Mouse (Mus musculus) embryo, embryonic 10.5 days (tissue): ENCODE results near the gene Acox1.
A peak's percentile ranks its signal among the peaks of the same experiment; 100 is the strongest.

ENCODE experiments used
- DNase-seq: peaks from one replicate; pipeline ENCODE4 v3.0.0-alpha.2; 2015; ENCODE audit warnings: low spot score

Acox1 gene

DNA sequence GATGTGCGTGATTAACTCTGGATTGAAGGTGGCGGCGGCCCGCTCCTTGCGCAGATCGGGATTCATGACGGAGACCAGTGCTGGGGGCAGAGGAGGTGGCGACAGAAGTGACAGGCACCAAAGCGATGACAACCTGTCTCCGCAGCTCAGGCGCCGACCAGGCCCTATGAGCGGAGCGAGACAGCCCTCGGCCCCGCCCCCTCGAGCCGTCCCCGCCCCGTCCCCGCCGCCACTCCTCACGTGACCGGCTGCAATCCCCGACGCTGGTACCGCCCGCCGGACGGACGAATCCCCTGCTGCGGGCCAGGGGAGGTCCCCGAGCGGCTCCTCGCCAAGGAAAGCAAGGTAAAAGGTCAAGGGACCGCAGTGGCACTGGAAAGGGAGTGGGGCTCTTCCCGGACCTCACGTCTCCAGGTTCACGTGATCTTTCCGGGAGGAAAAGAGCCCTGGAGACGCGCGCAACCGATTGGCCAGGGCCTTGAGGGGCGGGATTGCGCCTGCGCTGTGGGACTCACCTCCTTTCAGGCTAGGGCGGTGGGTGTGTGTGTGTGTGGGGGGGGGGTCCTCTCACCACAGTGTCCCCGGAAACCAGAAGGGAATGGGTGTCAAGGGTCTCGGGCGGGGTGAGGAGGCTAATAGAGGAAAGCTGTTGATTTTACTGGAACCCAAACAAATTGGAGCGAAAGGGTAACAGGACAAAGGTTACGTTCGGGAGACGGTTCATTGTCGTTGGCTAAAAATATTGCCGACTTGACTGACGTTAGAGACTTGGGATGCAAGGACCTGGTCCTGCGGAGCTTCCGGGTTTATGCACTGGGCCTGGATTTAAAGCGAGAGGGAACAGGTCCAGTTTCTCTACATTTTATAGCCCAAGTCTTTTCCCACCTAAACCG lies at the start of gene Acox1, which contains the start of gene Ten1:
Gene Acox1, minus strand, starts transcription at position 407 of the 893 bp plus-strand sequence.
Gene Ten1, plus strand, starts transcription at position 217 of the 893 bp plus-strand sequence.
- DNase-seq, result peak; percentile 98

DNA sequence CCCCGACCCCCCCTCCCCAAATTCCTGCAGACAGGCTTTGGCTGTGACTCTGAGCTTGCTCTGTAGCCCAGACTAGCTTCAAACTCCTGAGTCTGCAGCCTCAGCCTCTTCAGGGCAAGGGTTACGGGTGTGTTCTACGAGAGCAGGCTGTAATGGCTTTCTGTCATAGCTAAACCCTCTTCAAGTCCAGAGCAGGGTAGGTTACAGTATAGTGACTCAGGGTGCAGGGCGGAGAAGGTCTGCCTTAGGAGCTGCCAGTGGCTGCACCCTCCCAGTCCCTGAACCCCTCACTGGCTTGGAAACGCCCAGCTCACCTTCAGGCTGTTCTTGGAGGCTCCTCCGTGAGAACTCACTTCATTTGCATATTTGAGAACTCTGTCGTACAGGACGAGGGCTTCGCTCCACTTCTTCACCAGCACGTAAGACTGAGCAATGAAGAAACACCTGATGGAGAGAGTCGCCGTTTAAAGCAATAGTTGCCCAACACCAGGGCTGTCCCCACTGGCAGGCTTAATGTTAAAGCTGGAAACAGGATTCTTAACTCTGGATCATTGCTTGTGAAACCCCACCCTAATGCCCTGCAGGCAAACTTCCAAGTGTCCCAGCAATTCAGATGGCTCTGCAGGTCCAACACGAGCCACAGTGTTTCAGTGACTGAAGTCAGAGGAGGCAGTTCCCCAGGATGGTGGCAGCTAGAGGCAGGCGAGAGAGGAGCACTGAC lies 48.8 kb upstream of the Acox1 start:
- no peak for DNase-seq

DNA sequence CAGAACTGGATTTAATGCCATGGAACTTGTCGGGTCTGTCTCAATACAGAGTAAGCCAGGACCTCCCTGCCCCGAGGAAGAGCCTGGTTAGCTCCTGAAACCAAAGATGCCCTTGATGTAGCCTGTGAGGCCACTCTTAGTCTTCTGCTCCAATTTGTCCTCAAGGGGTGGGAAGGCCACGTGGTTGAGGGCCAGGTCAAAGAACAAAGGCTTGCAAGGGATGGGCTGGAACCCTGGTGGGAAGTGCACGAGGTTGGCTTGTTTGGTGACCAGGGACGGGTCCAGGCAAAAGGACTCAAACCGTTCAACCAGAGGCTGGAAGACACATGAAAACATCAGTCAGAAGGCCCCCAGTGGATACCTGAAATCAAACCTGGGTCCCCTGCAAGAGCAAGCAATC lies 46.8 kb upstream of the Acox1 start:
- no peak for DNase-seq

DNA sequence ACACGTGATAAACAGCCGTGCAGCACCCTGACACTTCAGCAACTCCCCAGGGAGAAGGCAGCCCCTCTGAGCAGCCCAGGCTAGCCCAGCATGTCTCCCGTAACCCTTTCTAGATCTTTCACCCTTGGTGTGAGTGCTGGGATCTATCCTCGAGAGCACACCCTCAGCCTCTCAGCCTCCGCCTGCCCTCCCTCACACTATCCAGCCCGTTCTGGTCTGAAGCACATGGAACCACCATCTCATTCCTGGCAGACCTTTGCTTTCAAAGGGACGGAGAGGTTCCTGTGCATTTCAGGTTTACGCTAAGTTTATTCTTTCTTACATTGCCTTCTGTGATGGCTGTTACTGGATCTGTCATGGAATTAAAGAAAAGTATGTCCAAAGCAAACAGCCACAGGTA lies 45.7 kb upstream of the Acox1 start:
- DNase-seq, result no peak

DNA sequence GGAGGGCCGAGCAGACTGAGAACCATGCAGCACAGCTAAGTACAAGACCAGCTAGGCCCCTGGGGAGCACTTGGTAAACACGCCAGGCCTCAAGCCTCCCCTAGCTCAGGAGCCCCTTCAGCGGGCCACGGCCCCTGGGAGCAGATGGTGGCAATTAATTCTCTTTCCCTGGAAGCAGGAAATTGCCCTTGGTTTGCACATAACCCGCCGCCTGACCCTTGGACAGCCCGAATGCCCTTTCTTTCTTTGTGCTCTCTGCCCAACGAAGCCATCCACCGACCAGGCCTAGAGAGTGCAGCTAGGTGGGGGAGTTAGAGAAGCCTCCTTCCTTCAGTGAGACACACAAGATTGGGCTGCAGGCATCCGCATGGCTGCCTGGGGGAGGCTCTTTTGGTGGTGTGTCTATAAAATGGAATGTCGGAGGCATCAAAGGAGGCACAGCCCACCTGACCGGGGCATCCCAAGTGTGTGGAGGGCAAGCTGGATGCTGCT lies 42.9 kb upstream of the Acox1 start:
- peak; percentile 77 for DNase-seq

DNA sequence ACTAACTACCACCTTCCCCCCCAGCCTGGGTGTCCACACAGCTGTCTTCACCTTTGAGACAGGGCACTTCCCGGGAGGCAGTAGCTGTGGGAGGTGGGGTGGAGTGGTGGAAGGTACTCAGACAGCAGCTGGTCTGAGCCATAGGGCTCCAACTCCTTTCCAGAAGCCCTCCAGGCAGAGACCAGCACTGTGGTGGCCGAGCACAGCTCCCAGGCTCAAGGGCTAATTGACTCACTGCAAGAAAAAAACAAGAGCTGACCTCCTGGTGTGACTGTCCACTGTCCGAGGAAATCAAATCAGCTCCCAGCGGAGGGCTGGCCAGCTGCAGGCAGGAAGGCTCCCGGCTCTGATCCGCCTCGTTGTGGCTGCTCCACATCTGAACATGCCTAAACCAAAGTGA lies 41.0 kb upstream of the Acox1 start:
- peak; percentile 59 for DNase-seq

DNA sequence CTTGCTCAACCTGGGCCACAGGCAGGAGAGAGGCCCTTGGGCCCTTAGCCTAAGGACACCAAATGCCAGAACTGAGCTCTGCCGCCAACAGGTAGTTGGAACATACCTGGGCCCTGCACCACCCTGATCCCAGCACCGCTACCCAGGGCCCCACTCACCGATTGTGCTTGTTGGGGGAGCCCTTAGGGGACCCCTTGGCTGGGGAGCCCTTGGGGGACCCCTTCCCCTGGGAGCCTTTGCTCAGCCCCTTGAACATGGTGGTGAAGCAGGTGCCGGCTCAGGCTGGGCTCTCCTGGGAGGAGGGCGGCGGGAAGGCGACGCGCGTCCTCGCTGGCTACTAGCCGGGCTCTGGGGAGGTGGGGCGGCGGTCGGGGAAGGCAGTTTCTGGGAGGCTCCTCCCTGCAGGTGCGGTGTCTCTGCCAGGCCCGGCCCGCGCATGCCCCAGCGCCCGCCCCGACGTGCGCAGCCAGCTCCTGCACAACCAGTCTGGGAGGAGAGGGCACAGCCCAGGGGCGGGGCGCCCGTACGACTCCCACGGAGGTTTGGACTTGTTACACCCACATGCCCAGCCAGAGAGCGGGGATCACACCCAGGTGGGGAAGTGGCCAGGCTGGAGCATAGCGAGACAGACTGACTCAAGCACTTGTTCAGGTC lies 39.0 kb upstream of the Acox1 start, which contains the start of gene Evpl:
Gene Evpl, minus strand, starts transcription at position 336 of the 654 bp plus-strand sequence.
- no peak for DNase-seq

DNA sequence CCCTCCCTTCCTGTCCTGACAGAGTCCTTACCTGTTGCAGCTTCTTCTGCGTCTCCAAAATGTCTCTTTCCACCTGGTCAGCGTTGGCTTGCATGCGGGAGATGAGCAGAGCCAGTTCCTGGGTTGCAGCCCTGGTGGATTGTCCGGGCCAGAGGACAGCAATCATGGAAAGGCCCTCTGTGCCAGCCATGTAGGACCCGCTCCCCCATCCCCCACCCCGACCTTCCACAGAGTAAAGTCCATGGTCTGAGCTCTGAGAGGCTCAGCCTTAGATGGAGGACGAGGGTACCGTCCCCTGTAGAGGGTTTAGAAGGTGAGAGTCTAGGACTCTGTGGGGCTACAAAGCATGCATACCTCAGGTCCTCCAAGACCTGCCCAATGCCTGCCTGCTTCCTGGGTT lies 36.1 kb upstream of the Acox1 start:
- DNase-seq, result no peak

DNA sequence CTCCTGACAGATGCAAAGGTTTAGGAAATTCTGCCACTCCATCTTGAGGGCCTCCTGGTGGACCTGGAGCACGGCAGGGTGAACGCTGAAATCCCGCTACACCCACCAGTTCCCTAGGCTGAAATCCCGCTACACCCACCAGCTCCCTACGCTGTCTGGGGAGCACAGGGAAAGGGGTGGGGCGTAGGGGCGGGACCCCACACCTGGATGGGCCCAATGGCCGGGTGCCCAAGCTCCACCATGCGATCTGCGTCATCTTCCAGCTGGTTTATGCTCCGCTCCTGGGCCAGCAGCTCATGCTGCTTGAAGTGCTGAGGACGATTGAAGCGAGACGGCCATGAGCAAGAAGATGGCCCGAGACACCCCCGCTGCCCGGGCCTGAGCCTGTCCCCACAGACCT lies 33.6 kb upstream of the Acox1 start:
- no peak for DNase-seq

DNA sequence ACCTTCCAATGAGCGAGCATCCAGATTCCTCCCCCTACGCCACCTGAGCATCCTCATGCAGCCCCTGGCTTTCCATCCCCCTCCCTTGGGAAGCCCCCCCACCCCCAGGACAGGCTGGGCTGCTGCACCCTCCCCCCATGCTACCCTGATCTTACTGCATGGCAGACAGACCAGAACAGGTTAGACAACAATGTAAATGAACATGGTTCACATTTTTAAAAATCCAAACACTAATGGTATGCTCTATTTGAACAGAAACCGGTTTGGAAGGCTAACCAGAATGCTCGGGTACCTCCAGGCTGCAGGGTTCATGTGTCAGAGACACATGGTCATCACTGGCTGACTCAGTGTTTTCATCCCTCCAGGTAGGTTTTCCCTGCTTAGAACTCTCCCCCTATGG lies 29.9 kb upstream of the Acox1 start:
- no peak for DNase-seq

DNA sequence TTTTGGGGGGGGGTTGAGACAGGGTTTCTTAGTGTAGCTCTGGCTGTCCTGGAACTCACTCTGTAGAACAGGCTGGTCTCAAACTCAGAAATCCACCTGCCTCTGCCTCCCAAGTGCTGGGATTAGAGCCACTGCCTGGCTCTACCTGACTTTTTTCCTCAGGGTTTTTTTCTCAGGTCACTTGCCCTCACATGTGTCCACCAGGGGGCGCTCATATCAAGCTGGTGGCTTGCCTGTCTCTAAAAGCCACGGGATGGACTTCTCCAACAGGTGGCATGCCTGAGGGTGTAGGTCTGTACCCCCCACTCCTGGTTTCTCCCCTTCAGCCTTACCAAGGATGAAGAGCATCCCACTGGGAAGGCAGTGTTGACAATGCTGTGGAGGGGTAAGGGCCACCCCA lies 27.6 kb upstream of the Acox1 start:
- DNase-seq, result peak; percentile 90

DNA sequence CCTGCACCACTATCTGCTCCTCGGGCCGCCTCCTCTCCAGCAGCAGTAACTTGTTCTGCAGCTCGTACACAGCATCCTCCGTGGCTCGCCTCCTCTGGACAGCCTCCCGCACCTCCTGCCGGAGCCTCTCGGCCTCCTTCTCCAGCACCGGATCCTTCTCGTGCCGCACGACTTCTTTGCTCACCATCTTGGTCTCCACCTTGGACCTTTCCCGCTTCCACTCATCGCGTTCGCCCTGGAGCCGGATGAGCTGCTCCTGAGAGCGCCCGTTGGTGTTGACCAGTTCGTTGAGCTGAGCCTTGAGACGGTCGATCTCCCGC lies 23.9 kb upstream of the Acox1 start:
- no peak for DNase-seq

DNA sequence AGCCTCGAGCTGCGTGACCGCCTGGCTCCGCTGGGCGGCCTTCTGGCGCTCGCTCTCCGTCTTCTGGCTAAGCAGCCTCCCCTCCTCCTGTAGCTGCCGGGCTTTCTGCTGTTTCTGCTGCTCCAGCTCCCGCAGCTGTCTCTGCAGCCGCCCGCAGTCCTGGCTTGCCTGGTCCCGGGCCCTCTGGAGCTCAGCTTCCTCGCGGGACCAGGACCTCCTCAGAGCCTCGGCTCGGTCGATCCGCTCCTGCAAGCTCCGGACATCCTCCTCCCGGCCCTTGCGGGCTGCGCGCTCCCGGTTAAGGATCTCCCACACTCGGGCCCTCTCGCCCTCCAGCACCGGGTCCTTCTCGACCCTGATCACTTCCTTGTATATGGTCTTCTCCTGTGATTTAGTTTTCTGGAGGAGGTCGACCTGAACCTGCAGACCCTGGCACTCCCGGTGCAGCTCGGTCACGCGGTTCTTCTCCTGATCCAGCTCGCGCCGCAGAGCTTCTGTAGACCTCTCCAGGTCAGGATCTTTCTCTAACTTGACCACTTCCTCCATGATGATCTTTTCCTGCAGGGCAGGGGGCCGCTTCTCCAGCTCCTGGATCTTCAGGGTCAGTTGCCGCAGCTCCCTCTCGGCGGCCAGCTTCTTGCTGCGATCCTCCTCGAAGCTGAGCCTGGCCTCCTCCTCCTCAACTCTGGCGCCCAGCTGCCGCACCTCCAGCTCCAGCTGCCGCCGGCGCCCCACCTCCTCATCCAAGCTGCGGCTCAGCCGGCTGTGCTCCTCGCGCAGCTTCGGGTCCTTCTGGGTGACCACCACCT lies 23.3 kb upstream of the Acox1 start:
- DNase-seq, result peak; percentile 51

DNA sequence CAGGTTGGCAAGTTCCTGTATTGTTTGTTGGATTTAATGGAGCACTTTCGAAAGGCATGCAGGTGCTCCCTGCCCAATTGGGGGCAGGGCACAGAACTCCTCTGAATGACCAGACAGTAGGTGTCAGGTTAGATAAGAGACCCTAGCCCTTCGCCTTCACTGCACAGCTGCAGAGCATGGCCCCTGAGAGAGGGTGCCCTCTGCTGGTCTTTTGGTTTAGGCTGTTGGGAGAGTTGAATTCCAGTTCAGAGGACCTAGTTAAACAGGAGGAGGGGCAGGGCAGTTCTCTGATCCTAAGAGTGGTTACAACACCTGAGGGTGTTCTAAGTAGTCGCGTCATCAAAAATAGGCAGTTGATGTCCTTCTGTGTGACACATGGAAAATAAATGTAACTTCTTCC lies 21.0 kb upstream of the Acox1 start:
- peak; percentile 86 for DNase-seq

DNA sequence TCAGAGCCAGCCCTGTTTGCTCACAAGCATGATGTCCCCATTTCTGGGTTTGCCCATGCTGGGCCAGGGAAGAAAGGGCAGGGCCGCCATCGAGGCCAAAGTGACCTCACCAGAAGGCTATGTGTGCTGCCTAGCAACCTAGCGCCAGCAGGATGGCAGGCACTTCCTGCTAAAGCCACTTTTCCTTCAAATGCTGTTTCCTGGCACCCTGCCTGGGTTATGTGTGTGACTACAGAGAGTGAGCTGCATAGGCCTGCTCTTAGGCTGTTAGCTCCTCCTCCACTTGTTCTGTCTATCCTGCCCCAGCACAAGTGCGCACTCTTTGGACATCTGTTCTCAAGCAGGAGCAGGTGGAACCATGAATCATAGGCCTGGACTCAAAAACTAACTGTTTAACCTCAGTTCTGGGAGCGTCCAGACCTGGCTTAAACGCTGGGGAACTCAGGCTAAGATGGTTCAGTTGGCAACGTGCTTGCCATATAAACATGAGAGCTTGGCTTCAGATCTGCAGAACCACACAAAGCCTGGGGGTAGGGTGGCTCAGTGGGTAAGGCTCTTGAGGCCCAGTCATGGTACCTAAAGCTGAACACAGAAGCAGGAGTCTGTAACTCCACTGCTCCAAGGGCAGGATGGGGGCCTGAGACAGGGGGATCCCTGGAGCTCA lies 20.0 kb upstream of the Acox1 start:
- DNase-seq, result peak; percentile 44

DNA sequence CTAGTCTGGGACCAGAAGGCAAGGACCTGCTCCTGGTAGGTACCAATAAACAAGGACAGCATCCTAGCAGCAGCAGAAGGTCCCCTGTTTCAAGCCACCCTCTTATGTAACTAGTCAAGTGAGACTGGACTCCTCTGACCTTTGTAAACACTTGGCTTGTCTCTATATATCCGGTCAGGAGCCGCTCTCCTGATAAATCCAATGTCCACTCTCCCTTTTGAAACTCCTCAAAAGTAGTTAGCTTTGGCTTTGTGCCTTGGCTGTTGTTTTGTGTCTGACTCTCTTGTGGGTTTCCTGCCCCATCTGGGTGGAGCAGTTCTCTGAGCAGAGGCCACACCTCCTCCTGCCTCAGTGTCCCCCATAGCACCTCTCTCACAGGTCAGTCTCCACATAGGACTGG lies 19.4 kb upstream of the Acox1 start:
- no peak for DNase-seq

DNA sequence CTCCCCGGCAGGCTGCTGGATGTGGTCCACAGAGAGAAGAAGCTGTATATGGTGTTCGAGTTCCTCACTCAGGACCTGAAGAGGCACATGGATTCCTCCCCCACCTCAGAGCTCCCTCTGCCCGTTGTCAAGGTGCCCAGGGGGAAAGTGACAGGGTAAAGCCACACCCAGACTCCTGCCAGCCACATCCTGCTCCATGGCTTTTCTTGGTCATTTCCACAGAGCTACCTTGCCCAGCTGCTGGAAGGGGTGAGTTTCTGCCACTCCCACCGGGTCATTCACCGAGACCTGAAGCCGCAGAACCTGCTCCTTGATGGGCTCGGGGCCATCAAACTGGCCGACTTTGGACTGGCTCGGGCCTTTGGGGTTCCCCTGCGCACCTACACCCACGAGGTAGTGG lies 17.7 kb upstream of the Acox1 start:
- no peak for DNase-seq

DNA sequence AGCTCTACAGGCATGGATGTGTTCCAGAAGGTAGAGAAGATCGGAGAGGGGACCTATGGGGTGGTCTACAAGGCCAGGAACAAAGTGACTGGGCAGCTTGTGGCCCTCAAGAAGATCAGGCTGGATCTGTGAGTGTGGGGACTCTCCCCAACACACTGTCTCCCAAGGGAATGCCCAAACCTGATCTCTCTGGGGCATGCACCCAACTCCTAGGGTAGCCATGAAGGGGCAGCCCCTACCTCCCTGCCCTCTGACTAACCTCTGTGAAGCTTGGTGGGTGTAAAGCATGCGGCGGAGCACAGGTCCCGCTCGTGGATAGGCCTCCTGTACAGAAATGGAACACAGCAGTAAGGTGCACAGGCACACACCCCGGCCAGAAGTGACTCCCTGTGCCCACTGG lies 17.1 kb upstream of the Acox1 start:
- no peak for DNase-seq

DNA sequence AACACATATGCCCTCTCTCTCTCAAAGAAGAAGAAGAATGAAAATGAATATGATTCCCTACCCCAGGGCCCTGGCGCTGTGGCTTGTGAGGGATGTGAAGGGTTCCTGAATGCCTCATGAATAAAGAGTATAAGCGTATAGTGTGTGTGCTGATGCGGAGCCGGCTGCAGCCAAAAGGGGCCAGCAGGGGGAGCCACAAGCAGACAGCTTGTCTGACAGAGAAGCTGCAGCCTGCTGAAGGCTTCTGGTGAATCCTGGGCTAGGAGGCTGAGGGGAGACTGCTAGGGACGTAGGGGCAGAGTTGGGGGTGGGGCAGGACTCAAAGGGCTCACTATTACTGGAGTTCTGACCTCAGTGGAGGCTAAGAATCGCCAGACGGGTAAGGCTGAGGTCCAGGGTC lies 16.3 kb upstream of the Acox1 start:
- DNase-seq, result peak; percentile 31

DNA sequence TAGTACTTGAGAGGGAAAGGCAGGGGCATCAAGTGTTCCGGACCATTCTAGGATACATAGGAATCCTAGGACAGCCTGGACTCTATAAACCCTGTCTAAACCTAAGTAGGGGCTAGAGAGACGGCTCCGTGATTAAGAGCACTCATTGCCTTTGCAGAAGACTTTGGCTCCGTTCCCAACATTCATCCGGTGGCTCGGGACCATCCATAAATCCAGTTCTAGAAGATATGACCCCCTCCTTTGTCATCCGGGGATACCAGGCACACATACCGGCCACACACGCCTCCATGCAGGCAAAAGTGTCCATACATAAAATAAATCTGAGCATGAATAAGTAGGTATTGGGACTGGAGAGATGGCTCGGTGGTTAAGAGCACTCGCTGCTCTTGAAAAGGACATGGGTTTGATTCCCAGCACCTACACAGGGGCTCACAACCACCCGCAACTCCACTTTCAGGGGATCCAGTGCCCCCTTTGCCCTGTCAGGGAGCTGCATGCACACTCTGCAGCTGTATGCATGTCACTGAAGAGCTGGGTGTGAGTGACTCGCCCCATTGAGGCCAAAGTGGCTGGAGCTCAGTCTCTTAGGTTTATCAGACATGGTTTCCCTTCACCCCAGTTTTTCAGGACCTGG lies 15.1 kb upstream of the Acox1 start:
- no peak for DNase-seq

DNA sequence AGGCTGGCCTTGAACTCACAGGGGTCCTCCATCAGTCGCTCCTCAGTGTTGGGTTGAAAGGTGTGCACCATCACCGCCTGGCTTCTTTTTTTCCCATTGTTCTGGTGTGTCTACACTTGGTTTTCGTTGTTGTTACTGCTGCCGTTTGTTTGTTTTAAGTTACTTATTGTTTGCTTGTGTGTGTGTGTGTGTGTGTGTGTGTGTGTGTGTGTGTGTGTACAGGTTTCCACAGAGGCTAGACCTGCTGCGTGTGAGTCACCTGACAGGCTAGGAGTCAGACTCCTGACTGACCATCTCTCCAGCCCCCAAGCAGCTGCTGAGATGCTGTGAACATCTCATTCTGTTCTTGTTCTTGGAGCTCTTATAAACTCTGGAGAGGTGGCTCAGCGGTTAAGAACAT lies 14.0 kb upstream of the Acox1 start:
- no peak for DNase-seq
